Mouse (Mus musculus): ENCODE data around the gene Zfp770. TPM values are rescaled to one million over a fixed set of nuclear protein-coding genes. Genes with fewer than 3 reads are reported as not detected.
"Not testable (repeated sequence)": the region's sequence is repeated elsewhere in the genome, so short reads cannot be mapped to it uniquely, and the experiment has no call there.

Zfp770 gene
- 10 to 100 TPM; 14.6 to 16.3 TPM for total RNA-seq (2021)

DNA sequence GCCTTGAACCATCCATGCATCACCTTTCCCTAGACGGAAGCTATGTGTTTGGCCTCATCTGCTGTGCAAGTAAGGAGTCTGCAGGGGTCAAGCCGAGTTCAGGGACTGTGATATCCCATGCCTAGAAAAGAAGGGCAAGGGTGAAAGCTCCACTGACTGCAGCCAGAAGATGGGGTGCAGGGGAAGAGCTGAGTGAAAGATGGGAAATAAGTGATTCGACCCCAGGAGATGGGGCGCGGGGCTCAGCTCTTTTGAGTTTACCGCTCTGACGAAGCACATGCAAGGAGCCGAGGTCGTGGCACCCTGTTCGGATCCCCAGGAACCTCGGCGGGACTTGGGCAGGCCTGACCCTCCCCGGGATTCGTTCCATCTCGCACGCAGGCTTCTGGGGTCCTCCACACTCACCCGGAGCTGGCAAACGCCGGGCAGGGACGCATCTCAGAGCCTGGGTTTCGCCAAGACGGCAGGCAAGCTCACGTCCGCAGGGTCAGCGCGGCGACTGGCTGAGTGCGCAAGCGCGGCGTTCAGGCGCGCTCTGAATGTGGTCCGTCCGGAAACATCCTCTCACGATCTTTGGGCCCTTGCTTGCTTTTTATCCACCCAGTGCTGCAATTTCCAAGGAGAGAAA is at the start of gene Zfp770:
TSS of gene Zfp770 (minus strand) at position 538 of the 628 bp plus-strand sequence.
- intact Hi-C loops (cut with DNase I), result loop anchor here (1.0 kb wide), 1 partner anchor 26 kb away; no protein-coding TSS in a partner anchor

DNA sequence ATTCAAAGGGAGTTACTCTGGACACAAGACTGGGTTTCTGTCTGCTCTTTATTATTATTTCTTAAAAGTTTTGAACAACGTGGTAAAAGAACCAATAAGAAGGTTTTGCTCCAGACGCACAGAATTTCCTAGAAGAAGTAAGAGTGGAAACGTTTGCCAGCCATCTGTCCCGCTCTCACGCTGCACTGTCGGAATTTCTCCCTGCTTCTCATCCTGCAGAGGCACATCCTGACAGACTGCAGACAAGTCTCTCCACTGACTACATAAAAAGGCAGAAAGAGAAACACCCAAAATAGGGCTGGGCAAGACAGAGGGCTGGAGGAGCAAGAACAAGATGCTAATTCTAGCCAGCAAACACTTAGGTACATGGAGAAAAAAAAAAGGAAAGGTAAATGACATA is 48.2 kb upstream of the Zfp770 start:
- DNase-seq, result no peak

More for the DNA sequence above, at the start of gene Zfp770:
- peak; percentile 81 to 82 for DNase-seq

DNA sequence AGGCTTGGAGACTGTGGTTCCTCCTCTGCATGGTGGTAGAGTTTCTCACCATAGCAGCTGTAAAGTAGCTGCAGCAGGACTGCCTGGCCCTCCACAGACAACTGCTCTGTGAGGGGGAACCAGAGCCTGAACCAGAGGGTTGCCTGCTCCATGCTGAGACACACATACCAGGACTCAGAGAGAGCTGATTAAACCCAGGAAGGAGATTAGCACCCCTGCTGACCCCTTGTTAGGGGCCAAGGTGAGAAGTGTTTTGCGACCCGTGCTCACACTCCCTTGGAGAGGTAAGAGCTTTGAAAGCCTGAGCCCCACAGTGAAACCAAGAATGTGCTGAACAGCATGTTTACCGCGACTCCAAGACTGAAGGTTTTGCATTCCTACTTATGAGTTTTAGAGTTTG is 36.4 kb upstream of the Zfp770 start:
- intact Hi-C loops (cut with DNase I), result no loop called here
- no peak for DNase-seq

More for the DNA sequence above, 48.2 kb upstream of the Zfp770 start:
- intact Hi-C loops (cut with DNase I), result no loop called here

DNA sequence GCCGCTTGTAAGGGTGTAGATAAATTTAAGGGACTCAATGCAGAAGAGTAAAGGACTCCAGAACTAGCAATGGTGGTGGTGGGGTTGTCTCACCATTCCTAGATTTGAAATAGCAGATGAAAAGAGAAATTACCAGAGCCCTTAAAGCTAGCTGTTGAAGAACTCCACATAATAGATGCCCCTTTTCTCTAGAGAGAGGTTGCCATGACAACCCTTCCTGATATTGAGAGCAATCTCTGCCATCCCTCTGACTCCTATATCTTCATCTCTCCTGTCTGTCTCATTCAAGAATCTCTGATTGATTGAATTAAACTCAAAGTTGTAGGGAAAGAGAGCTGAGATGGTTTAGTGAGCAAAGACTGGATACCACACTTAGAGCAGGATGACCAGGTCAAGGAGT is 35.3 kb upstream of the Zfp770 start:
- DNase-seq, result no peak
- intact Hi-C loops (cut with DNase I), result no loop called here

DNA sequence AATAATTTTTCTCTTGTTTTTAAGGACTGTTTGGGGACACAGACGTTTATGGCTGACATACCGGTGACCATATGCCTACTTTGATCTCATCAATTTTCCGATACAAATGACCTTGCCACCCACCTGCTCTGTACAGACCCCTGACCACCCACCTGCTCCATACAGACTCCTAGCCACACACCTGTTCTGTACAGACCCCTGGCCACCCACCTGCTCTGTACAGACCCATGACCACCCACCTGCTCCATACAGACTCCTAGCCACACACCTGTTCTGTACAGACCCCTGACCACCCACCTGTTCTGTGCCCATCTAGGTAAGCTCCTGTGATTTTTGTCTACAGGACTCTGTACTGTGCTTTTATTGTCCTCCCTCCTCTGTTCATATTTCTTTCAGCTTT is 34.3 kb upstream of the Zfp770 start:
- intact Hi-C loops (cut with DNase I), result no loop called here
- DNase-seq, result no peak

DNA sequence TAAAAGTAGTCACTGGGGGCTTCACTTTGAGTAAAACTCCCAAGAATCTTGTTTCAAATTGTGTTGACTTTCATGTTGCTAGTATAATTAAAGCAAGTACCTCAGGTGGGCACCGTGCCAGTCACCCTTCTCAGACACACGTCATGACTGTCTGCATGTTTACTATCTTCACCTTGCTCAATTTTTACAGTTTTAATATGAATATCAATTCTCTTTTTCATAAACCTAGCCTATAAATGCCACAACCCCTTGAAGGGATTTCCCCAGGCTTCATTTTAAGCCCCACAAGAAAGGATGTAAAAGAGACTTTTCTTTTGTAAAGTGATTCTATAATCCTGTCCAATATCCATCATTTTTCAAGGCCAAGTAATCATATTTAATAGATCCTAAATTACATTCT is 30.0 kb upstream of the Zfp770 start:
- DNase-seq, result no peak
- intact Hi-C loops (cut with DNase I), result no loop called here

DNA sequence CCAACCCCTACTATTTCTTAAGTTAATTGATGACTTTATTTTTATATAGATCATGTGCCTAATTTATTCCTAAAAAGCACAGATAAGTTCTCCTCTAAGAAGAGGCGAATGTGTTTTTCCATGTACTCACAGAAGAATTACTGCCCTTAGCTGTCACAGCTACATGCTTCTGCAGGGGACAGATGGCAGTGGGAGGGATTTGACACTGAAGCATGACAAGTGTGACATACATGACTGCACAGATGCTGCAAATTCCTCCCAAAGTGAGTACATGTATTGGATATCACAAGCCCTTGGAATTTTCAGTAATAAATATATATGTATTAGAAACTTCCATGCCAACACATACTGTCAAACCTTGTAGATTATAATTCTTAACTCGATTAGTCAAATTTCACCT is 27.4 kb upstream of the Zfp770 start:
- intact Hi-C loops (cut with DNase I), result no loop called here
- no peak for DNase-seq

DNA sequence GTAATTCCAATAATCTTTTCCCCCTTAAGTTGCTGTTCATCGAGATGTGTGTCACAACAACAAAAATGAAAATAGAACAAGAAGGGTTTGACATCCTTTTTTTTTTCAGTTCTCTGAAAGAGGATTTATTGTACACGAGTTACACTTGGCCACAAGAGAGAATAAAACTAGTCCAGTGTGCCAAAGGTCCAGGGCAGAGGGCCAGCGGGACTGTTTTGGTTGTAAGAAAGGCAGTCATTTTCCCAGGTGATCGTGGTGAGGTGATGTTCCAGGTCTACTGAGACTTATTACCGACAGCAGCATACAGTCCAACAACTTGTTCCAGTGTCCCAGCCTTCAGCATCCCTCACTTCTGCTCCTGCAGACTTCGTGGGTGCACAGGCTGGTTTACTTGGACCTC is 3.8 kb upstream of the Zfp770 start:
- DNase-seq, result no peak
- intact Hi-C loops (cut with DNase I), result no loop called here

DNA sequence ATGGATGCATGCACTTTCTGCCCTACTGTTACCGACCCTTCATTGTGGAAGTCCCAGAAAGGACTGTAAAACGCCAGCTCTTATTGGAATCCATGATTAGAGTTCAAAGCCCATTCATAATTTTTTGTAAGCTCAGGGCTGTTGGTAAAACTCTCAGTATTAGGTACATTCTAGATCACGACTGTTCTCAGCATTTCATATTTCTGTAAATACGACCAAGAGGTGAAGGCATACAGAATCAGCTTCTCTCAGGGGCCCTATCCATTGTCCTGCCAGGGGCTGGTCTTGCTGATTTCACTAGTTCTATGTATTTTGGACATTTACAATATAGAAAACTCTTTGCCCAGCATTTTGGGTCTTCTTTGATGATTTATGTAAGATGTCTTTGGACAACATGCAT is 305 bp upstream of the Zfp770 start:
- intact Hi-C loops (cut with DNase I), result loop anchor here (1.0 kb wide), 1 partner anchor 26 kb away; no protein-coding TSS in a partner anchor
- DNase-seq, result no peak

DNA sequence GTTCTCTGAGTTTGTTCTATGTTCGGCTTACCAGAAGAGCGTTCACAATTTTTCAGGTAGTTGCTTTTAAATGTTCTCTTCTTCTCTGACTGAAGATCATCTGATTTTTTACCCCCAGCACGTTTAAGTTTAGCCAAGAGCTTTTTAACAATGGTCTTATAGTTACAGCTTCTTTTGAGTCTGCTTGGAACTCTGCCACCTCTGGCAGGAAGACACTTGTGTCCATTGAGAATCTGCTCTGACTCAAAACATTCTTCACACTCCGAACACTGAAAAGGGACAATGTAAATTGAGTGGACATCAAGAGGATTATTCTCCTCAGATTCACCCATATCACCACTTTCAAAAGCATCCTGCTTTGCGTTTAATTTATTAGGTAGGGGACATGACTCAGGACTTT is 4.8 kb downstream of the Zfp770 start:
- intact Hi-C loops (cut with DNase I), result no loop called here
- no peak for DNase-seq

DNA sequence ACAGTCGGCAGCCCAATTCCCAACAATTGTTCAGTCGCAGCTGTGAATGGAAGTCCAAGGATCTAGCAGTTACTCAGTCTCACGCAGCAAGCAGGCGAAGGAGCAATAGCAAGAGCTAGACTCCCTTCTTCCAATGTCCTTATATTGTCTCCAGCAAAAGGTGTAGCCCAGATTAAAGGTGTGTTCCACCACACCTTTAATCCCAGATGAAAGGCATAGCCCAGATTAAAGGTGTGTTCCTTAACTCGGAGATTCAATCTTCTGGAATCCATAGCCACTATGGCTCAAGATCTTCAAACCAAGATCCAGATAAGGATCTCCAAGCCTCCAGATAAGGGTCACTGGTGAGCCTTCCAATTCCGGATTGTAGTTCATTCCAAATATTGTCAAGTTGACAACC is 14.3 kb downstream of the Zfp770 start, which contains the start of gene Aqr:
TSS of gene Aqr (minus strand) at position 101 of the 400 bp plus-strand sequence.
- DNase-seq; intact Hi-C loops (cut with DNase I): not testable (repeated sequence)

DNA sequence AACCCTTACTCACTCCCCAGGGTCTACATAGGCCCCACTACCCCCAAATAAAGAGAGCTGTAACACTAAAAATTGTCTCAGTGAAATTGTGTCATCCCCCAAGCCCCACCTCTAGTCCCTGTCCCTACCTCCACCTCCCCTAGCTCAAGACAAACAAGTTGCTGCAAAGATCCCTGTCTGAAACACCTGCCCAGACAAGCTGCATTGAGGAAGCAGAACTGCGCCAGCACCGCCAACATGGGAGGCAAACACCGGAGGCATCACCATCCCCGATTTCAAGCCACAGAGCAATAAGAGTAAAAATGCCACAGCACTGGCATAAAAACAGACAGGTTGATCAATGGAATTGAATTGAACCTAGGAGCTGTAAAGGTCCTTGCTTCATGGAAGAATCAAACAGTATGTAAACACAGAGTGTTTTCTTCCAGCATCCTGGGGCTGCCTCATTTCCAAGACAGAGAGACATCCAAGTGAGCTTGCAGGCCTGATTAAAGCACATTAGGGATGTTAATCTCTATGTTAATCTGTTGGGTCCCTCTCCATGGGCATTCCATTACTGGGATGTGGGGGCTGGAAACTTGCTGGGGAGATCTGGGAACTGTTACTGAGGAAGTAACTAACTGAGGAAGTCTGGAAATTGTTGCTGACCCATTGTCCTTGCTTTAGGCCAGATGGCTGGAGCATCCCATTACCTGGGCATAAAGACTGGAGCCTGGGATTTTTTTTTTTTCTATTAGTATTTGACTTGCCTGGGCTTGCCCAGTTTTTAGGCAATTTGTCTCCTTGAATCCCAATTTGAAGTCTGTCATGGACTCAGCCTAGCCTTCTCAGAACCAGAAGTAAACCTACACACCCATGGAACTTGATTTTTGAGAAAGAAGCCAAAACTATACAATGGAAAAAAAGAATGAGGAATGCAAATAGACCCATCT is 23.2 kb downstream of the Zfp770 start:
- no peak for DNase-seq
- intact Hi-C loops (cut with DNase I), result no loop called here

DNA sequence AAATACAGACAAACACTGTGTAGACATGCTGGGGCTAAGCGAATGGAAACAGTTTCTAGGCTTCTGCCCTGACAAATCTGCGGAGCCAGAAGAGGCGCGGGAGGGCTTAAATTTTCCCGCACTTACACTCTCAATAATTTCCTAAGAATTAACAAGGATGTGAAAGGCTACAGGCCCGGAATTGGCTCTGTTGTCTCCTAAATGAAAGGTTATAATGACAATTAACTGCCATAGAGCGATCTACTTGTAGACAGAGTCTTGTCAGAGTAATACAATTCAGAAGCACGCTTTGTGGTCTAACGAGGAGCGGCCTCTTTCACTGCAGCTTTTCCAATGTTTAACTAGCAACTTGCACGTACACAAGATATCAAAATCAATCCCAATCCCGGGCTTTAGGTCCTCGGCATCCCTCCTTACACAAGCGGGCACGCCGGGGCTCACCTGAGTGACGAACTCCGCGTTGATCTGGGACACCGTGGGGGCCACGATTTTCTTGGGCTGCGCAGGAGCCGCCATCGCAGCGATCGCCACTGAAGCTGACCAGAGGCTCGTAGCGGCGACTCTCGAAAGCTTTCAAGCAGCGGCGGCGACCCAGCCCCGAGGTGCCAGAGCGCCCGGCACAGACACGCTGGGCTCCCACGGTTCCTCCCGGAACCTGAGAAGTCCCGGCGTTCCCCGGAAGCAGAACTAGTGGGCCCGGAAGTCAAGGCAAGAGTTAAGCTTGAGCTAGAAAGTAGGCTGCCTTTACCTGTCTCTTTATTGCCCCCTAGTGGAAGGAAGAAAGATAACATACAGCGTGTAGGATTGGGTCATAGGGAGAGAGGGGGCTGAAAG is 26.4 kb downstream of the Zfp770 start:
- intact Hi-C loops (cut with DNase I), result loop anchor here (1.0 kb wide), 1 partner anchor 26 kb away; the partner anchor contains the start of gene Zfp770
- DNase-seq, result peak; percentile 78 to 79

DNA sequence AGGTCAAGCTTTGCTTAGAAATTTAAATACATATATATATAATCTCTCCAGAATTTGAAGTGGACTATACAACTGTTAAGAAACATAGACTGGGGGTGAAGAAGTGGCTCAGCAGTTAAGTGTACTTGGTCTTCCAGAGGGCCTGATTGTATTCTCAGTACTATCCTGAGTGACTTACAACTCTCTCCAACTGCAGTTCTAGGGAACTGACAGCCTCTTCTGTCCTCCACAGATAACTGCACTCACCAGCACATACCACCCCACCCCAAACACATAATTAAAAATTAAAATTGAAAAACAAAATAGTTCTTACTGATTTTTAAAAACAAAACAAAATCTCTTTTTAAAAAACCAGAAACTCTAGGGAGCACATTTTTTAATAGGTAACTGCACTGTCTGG is 28.0 kb downstream of the Zfp770 start:
- intact Hi-C loops (cut with DNase I), result no loop called here
- DNase-seq, result no peak

DNA sequence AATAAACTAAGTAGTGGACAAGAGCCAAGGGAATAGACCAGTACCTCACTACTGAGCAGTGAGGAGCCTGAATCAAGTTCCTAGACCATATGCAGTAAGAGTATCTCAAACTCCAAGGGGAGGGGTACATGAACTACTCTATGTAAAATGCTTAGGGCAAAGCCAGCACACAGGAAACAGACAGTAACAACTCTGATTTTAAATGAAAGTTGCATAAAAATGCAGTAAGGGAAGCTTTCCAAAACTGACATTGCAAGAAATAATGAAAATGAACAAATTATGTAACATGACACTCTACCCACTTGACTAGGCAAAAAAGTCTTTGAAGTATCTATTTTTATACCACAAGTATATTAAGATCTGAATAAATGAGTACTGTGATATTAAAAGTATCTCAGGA is 33.4 kb downstream of the Zfp770 start:
- intact Hi-C loops (cut with DNase I), result no loop called here
- DNase-seq, result no peak

DNA sequence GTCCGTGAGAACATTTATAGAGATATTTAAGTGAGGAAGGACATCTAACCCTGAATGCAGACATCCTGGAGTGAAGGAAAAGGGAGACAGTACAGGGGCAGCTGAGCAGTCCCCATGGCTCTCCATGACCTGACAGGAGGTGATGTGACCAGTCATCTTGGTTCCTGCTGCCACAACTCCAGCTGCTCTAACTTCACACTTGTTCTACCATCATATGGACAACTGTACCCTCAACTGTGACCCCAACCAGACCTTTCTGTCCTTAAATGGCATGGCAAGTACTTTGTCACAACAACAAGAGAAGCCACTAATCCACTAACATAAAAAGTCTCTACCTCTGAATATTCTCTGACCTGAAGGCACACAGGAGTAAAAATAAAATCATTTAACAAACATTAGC is 39.3 kb downstream of the Zfp770 start:
- DNase-seq, result no peak
- intact Hi-C loops (cut with DNase I), result no loop called here

DNA sequence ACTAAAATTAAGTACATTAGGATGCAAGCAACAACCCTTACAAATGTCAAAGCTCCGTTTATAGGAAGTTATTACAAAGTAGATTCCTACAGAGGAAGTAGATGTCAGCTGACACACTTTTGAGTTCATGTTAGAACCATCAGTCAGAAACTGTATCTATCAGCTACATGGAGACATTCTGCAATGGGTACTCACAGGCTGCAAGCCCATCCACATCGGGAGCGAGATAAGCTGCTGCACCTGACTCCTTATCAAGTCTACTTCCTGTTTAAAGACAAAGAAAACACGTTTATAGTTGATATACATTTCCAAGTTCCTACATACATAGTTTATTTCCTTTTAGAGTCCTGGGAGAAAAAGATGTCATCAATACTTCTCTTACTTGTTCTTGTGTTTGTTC is 43.9 kb downstream of the Zfp770 start:
- intact Hi-C loops (cut with DNase I), result no loop called here
- no peak for DNase-seq

DNA sequence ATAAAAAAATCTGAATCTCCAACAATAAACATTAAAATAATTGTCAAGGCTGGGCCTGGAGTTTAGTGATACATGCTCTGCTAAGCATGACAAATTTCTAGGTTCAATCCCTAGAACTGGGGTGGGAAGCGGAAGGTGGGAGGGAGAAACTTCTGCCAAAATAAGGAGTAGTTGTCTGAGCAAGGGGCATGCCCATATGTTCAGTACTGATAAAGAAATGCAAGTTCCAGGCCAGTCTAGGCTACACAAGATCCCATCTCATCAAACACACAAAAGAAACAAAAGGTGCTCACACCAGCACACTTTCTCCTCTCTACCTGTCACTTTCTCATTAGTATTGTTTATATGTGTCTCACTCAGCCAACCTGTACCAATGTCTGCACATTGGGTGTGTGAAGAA is 44.6 kb downstream of the Zfp770 start:
- intact Hi-C loops (cut with DNase I), result no loop called here

DNA sequence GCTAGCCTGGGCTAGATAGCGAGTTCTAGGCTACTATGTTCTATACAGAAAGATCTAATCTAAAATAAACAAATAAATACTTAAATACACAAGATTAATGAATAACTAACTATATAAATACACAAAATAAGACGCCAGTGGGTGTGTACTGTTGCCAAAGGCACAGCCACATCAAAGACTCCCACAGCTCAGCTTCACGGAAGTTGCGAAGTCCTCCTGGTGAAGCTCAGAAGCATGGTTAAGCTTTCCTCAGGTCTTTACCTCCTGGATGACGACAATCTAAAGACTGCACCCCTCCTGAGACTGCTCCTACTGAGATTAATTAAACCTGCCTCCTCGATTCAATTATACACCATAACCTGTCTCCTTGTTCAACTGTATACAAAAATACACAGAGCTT is 48.0 kb downstream of the Zfp770 start:
- intact Hi-C loops (cut with DNase I), result no loop called here
- DNase-seq, result no peak

More for the DNA sequence above, 44.6 kb downstream of the Zfp770 start:
- DNase-seq, result no peak

DNA sequence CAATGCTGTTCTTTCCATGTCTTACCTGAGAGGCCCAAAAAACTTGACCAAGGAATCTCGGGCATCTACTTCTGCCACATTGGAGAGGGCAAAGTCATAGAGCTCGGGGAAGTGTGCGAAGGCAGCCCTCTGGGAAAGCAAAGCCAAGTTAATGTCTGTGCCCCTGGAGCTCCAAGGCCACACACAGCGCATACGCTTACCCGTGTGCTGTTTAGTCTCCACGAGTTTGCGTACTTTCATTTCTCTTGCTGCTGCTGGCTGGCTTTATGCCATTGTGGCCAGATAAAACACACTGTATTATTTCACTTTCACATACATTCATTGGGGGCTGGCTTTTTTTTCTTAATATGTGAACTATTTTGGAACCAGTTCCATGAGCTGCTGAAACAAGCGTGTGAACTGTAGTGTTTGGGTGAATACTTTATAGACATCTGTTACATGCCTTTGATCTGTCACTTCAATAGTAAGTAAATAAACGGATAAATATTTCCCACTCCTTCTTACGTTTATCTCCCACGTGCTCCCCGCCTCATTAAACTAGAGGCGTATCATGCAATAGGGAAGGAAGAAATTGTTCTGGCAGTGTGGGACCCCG is 54.3 kb downstream of the Zfp770 start:
- no peak for DNase-seq
- intact Hi-C loops (cut with DNase I), result no loop called here
